Mouse (Mus musculus) right cerebral cortex, postnatal 10 days (tissue): ENCODE data around the gene Dlg1.
A peak's percentile ranks its signal among the peaks of the same experiment; 100 is the strongest.

Source experiments
- DNase-seq, 2 experiments: peaks; one replicate each; pipeline ENCODE4 v3.0.0; 2021; ENCODE audit warnings: low spot score in 2 of 2

The Dlg1 gene

DNA sequence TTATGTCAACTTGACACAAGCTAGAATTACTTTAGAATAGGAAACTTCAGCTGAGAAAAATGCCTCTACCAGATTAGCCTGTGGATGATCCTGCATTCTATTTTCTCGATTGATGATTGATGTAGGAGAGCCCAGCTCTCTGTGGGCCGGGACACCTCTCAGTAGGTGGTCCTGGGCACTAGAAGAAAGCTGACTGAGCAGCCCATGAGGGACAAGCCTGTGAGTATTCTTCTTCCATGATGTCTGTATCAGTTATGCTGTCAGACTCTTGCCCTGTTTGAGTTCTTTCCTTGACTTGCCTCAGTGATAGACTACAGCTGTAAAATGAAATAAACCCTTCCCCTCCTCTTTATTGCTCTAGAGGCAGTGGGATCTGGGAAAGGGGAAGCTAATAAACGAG is 74.5 kb downstream of the Dlg1 start:
- DNase-seq: no peak

DNA sequence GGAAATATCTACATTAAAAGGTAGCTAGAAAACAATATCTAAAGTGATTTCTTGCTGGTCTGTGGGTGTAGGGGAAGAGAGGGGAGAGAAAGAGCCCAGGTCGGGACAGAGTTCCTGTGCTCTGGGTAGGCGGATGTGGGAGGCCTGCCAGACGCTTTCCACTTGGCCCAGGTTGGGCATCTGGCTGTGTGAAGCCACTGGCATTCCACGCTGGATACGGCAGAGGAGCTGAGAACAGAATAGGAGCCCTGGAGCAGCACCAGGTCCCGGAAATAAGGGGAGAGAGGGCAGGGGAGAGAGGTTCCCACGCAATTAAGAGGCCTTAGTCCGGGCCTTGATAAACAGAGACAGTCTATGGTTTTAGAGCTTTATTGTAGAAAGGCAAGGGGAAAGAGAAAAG is 77.0 kb downstream of the Dlg1 start:
- DNase-seq: peak in 1 of 2 experiments; percentile 51

DNA sequence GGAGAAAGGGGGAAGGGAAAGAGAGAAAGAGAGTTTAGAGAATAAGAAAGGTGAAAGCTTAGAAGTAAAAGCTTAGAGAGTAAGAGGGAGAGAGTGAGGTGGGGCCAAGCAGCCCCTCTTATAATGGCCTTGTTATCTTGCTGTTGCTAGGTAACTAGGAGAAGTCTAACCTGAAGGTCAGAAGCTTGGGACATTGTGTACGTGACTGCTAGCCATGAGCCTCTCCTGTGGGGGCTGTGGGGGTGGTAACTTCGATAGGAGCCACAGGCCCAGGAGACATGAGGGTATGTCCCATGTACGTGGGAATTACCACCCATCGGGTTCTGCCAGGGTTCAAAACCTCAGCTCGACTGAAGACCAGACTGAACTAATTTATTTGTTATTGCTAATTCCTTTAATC is 77.5 kb downstream of the Dlg1 start:
- DNase-seq: no peak

DNA sequence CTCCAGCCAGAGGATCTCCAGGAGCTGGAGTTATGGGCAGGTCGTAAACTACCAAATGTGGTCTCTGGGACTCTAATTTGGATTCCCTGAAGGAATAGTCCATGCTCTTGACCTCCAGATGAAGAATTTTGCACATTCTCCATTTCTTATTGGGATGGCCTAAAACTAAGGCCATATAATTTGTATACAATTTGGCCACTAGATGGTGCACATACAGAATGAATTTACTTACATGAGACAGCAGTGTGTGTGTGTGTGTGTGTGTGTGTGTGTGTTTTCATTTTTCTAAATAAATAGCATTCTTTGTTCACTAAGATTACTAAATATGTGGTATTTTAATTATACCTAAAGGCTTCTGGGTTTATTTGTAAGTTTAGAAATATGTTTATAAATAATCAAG is 87.3 kb downstream of the Dlg1 start:
- no peak for DNase-seq

DNA sequence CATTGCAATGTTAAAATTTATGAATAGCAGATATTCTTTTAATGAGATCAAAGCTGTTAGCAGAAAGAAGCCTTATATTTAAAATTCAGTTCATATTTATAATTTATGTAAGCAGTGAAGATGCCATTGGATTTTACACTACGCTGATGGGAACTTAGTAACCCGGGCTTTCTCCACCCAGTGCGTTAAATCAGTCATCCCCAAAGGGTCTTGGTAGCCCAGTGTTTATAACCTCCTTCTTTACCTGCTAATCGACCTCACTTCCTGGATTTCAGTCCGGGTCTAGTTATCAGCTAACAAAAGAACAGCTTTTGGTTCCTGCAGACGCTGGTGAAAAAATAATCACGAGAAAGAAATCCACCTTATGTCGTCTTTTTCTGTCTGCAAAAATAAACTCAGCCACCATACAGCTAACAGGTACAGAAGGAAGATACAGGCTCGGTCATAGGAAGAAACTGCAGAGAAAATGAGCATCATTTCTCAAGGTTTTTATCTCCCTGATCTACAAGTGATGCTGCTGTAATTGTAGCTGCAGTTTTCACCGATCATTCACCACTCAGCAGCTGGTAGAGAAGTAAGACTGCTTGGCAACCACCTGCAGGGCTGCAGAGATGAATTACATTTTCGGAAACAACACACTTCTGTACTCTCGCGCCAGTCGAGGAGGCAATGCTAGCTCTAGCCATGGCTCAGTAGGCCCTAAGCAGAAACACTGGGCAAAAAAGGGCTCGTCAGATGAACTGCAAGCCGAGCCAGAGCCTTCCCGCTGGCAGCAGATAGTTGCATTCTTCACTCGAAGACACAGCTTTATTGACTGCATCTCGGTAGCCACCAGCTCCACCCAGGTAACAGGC is 91.2 kb downstream of the Dlg1 start:
- peak; percentile 70 to 76 for DNase-seq

DNA sequence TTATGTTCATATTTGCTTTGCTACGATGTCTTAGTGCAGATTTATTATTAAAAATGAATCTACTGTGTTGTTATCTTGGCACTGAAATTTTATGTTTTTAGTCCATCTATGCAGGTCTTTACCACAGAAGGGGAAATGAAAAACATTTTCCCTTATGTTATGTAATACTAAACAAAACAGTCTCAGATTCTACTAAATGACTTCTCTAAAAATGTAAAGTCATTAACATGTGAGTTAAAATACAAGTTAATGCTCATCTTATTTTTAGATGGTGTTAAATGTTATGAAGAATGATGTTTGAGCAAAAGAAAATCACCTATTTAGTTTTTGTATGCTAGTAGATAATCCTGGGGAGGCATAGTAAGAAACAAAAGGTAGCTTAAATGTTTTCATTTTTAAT is 91.8 kb downstream of the Dlg1 start:
- DNase-seq: no peak

DNA sequence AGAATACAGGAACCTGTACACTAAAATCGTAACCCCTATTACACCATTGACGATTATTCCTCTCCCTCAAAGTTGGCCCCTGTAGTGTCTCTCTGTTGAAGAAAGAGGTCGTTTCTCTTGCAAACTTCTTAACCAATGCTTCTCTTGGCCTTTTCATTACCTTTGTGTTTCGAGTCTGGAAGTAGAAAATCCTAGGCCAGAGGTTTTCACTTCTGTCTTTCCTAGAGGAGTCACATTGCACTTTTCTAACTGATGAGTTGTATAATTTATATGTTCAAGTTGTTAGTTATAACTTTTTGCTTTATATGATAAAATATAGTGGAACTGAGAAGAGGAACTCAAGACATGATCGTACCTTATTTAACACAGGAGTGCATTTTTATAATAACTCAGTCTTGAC is 93.2 kb downstream of the Dlg1 start:
- DNase-seq: no peak

DNA sequence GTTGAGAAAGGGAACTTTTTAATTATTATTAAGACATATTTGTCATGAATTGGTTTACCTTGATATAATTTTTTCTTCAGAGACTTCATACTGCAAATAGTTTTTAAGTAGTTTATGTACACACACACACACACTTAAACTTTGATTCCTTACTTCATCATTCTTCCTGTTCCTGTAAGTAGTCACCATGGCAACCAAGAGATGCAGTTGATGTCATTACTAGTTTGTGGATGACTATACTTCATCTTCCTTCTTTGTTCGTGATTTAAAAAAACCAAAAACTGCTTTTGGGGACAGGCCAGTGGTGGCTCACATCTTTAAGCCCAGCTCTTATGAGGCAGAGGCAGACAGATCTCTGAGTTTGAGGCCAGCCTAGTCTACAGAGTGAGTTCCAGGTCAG is 94.4 kb downstream of the Dlg1 start:
- DNase-seq: no peak

DNA sequence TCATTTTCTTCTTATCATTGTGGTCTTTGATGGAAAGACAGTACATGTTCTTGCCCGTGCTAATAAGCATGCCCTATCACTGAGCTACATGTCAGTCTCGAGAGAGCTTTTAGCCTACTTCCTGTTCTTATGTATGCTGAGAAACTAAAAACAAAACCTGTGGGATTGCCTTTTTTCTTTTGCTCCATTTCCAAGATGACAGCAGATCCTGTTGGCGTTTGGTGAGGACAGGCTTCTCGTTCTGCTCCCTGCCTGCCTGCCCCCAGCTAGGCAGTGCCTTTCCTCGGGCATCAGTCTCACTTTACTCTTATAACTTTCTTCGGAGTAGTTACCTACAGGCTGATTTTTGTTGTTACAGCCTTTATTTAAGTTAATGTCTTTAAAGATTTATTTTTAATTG is 96.2 kb downstream of the Dlg1 start:
- no peak for DNase-seq

DNA sequence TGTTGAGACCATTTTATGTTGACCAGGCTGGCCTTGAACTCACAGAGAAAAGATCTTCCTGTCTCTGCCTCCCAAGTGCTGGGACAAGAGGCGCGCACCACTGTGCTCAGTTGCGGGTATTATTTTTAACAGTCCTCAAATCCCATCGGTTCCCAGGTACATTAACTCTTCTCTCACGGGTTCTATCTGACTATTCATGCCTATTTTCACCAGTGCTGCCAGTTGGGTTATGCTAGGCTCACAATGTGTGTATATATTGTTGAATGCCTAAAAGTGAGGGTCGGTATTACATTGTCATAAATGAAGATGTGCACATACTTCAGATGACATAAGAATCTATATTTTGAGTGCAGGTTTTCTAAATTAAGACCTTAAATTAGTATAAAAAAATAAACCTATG is 103.1 kb downstream of the Dlg1 start:
- DNase-seq: no peak

DNA sequence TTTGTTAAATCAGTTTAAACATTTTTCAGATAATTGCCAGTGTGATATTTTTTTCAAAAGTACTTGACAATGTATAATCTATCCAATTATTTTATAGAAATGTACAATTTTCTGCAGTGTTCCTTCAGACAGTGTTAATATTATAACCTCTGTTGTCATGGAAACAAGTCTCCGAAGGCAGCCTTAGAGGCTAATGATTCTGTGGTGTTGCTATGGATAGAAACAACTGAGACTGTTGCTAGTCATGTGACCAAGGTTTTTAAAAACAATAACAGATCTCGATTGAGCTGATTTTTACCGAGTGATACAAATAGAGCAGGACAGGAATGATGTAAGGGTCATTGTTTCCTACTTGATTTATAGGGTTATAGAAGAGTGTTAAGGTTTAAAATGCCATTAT is 103.5 kb downstream of the Dlg1 start:
- no peak for DNase-seq

DNA sequence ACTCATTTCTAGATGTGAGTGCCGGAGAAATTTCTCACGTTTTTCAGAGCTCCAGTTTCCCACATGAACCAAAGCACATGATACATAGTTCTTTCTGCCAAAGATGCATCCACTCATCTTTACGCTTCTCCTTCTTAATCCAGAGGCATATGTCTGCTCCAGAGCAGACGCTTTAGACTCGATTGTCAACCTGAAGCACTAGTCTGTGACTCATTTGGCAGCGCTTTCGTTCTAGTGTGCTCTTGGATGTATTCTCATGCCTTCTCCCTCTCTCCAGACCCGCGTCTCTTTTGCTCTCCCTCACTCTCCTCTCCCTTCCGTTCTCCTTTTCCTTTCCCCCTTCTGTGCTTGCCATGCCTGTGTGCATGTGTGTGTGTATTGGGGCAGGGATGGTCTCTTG is 112.7 kb downstream of the Dlg1 start:
- DNase-seq: no peak

DNA sequence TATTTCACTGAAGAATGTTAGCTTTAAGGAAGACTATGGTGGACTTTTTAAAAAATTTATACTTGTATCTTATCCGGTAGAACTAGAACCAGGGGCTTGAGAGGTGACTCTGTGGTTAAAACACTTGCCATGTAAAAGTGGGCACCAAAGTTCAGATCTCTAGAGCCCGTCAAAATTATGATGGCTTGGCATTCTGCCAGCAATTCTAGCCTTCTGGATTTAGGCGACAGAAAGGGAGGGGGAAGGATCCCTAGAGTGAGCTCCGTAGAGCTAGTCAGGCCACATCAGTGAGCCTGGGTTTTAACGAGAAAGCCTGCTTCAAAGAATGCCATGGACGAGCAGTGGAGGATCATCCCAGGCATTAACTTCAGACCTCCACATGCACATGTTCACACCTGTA is 117.8 kb downstream of the Dlg1 start:
- no peak for DNase-seq

DNA sequence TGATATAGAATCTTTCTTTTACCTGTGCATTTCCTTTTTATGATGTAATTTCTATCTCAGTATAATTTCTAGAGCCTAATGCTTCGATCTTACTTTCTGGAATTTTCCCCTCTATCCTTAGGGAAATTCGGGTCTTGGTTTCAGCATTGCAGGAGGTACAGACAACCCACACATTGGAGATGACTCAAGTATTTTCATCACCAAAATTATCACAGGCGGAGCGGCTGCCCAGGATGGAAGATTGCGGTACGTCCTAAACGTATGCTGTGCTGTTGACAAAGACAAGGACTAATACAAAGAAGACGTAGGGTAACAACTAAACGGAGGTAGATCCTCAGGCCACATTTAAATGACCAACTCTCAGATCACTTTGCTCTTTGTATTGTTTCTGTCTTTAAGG is 126.8 kb downstream of the Dlg1 start:
- no peak for DNase-seq

DNA sequence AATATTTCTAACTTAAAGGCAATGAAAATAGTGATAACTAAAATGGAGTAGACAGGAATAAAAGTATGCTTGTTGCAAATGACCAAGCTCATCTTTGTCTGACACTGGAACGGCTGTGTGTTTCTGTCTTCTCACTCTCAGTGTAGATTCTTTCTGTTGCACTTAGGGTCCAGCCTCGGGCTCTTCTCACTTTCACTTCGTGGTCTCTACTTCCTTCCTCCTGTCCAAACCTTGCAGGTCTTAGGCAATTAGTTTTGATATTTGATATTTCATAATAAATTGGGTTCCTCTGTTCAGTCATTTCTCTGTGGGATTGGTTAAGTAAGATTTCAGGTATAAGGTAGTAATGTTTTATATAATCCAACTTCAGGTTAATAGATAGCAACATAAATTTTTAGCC is 140.4 kb downstream of the Dlg1 start:
- DNase-seq: no peak

DNA sequence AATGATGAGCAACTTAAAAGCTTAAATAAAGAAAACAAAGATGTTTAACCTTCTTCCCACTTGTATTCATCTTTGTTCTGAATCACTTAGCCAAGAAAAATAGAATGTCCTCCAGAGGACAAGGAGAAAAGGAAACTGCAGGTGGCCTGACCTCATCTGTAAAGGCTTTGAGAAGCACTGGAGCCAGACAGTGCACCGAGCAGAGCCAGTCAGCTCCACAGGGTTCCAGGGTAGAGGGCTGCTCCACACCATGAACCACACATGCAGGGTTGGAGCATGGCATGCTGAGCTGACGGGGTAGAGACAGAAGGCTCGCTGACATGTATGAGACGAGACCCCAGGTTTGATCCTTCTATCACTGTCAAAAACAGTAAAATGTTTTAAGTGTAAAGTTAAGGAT is 162.8 kb downstream of the Dlg1 start:
- DNase-seq: no peak

DNA sequence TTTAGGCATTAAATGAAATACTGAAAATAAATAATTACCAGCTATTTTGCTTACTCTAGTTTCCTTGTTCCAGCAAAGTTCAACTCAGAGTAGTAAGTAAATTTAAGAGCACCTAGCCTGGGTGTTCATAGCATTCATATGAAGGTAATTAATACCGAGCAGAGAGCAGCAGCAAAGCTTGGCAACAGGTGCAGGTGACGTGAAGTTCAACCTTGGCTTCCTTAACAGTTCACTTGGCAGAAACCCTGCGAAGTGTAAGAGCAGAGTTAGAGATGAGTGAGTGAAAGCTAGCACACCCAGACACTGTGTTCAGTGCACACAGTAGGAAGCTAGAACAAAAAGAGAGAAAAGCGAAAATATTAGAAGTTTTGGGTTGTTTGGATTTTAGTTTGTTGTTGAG is 167.5 kb downstream of the Dlg1 start:
- no peak for DNase-seq

DNA sequence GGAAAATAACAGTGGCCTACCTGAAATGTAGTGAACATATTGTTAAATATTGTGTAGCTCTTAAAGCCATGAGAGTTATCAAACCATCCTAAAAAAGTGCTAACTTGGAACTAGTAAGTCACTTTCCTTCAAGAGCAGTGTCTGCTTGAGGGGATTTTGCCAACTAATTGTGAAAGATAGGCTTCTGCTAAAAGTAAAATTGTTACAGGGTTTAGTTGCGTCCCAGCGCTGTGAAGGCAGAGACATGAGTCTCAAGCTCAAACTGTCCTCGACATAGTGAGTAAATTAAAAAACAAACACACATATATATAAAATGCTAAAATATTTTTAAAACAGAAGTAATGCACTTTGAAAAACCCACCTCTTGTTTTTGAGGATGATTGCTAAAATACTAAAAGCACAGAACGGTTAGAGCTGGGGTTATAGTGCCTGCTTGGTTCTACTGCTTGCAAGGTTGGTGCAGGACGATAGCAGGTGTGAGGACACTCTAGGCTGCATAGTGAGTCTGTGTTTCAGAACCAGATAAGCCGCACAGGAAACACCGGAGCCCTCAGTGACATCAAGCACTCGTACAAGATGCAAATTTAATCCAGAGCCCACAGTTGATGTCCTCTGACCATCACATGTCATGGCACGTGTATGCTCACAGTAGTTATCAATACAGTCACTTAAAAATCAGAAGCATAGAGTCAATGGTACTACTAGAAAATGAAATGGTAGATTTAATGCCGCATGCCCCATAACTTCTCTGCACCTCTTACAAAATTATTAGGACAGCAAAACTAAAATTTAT is 169.6 kb downstream of the Dlg1 start:
- no peak for DNase-seq

DNA sequence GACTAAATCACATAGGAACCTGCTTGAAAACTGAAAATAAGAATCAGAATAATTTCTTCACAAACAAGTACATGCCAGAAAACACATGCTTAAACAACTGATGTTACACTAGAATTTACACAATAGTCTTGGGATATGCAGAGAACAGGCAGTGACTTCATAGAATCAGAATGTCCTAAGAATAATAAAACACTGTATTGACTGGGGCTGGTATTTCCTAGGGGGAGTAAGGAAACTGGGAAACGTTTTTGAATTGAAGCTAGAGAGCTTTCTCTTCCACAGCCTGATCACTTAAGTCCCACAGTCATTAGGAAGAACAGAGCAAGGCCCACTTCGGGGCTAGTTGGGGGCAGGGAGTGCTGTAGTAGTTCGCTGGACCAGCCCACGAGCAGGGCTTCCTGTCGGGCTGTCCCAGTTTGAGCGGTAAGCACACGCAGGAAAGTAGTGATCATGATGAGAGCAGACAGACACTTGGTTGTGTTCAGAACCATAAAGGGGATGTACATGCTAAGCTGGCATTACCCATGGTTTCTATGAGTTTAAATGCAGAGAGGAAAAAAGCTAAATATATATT is 170.9 kb downstream of the Dlg1 start:
- DNase-seq: no peak

DNA sequence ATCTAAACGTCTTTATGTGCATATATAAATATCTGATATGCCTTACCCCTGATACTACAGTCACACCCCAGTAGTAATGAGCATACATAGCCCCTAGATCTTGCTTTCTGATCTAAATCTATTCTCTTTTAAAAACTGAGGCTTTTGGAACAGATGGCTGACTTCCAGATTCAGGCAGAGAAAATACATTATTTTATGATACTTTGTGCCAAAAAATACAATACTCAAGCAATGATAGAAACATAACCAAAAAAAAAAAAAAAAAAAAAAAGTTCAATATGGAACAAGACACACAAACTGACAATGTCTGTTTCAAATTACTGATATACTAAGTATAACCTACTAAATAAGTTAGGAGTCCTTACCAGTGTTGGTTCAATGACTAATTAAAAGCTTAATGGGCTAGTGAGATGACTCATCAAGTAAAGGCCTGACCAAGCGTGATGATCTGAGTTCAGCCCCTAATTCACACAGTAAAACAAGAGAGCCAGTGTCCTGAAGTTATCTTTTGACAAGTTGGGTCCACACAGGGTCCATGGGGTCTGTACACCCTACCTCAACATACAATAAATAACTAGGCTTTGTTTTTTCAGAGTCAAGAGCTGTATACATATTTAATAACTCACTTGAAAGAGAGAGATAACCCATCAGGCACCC is 171.5 kb downstream of the Dlg1 start:
- DNase-seq: no peak

DNA sequence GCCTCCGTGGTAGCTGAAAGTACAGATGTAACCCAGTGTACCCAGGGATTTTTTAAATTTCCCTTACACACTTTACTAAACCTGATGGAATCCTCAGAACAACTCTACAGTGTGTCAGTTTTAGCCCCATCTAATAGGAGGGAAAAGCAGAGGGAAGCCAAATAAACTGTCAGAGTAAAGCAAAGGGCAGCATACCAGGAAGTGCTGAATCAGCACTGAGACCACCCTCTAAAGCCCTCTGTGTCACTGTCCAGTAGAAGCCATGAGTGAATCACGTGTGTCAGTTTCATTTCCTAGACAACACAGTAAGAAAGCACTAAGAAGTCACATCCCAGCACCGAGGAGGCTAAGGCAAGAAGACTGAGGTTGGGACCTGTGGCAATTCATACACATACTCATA is 174.1 kb downstream of the Dlg1 start:
- DNase-seq: no peak

DNA sequence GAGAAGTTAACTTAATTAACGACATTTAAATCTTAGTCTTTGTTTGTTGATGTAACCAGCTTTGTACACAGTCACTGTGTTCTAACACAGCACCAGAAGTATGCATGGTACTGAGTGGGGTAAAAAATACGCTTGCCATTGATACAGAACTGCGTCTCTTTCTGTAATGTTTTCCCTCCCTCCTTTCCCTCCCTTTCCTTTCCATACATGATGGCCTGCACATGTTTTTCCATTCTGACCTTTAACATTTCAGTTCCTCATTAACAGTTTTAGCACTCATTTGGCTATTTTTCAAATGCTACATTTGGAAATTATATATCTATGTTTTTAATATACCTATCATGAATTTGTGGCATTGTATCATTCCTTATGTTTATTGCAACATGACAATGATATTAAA is 181.0 kb downstream of the Dlg1 start:
- DNase-seq: no peak
